Mouse (Mus musculus) liver, adult 10 weeks (tissue): ENCODE data around the gene Tgds. TPM values are rescaled to one million over a fixed set of nuclear protein-coding genes. Genes with fewer than 3 reads are reported as not detected.

Experiments used
- polyA plus RNA-seq: library from polyadenylated mRNA; stranded (reverse); fragments of 350-450 nt; fragmentation: Illumina TruSeq; extraction: RNeasy Lipid Tissue Mini Kit (QIAGEN cat#74804); gene quantifications from one replicate; pipeline ENCODE4 v1.2.3, GENCODE M21; 2014; ENCODE audit warnings: low read depth, low replicate concordance

The Tgds gene
- 35.5 TPM for polyA plus RNA-seq

GRCm38 (mm10) chr14:118132642-118132977, at the start of gene Tgds:
Gene Tgds (minus strand): TSS chr14:118132755.

GRCm38 (mm10) chr14:118136744-118137452, 4.3 kb upstream of the Tgds start, which contains the start of gene Gpr180:
Gene Gpr180 (plus strand): TSS chr14:118137158.

Other genes with a start within 250 kb of the Tgds start
- 6.9 TPM for gene Dct, start 80.5 kb downstream of the Tgds start, polyA plus RNA-seq
- gene Gpr180, start 4.4 kb upstream of the Tgds start, polyA plus RNA-seq, result 7.3 TPM
- gene Sox21, start 104.3 kb upstream of the Tgds start, polyA plus RNA-seq, result not detected
- not detected for gene Gm9376, start 134.2 kb upstream of the Tgds start, polyA plus RNA-seq